Mouse (Mus musculus) spleen, adult 2 months (tissue): ENCODE data around the gene Egln3. TPM values are rescaled to one million over a fixed set of nuclear protein-coding genes. Genes with fewer than 3 reads are reported as not detected.

ENCODE experiments used
- DNase-seq, 2 experiments: peaks; one replicate each; pipeline versions ENCODE4 v3.0.0 to v3.0.0-alpha.2; 2012 to 2021; ENCODE audit warnings: low spot score in 2 of 2, low read depth in 1 of 2
- H3K27ac ChIP-seq: fragments of 200-500 bp; 2 replicates; pipeline ENCODE4 v1.5.1; 2012; ENCODE audit warnings: low read length, inconsistent platforms; ENCODE audit not compliant: insufficient read depth
- H3K27me3 ChIP-seq: fragments of 200-500 bp; 2 replicates; pipeline ENCODE4 v1.6.1; 2012; ENCODE audit warnings: mild to moderate bottlenecking, moderate library complexity, low read length, inconsistent platforms; ENCODE audit not compliant: control insufficient read depth, insufficient read depth
- H3K36me3 ChIP-seq: fragments of 200-500 bp; 2 replicates; pipeline ENCODE4 v1.6.1; 2012; ENCODE audit warnings: mild to moderate bottlenecking, low read length, inconsistent platforms; ENCODE audit not compliant: control insufficient read depth, insufficient read depth
- H3K4me1 ChIP-seq: fragments of 200-500 bp; 2 replicates; pipeline ENCODE4 v1.6.1; 2011; ENCODE audit warnings: inconsistent platforms; ENCODE audit not compliant: control insufficient read depth, insufficient read depth, insufficient read length
- H3K4me3 ChIP-seq: fragments of 200-500 bp; 2 replicates; pipeline ENCODE4 v1.5.1; 2011; ENCODE audit warnings: mild to moderate bottlenecking, inconsistent platforms; ENCODE audit not compliant: insufficient read depth, insufficient read length; ENCODE audit errors: extremely low read depth
- CTCF ChIP-seq: fragments of 200-500 bp; IDR thresholded peaks from 2 replicates; pipeline ENCODE4 v1.5.1; 2011; ENCODE audit warnings: mild to moderate bottlenecking, inconsistent platforms; ENCODE audit not compliant: insufficient read depth, insufficient read length, insufficient replicate concordance; ENCODE audit errors: extremely low read depth
- POLR2A ChIP-seq: fragments of 200-500 bp; IDR thresholded peaks from 2 replicates; pipeline ENCODE4 v1.6.1; 2011; ENCODE audit warnings: low read depth, low read length, inconsistent platforms
- WGBS: fragments of 180-500 bp; shearing (Covaris S2); methylation state at CpG from one replicate; pipeline ENCODE4 v1.1.7; 2018; 5-methylcytosine and 5-hydroxymethylcytosine counted together
- polyA plus RNA-seq: library from polyadenylated mRNA; depleted of rRNA; stranded (reverse); fragments of >200 nt; gene quantifications from 2 replicates; pipeline ENCODE4 v1.2.3, GENCODE M21; 2012

Gene Egln3
- polyA plus RNA-seq, 1 experiment = 0.62 TPM

- H3K4me3 ChIP-seq = no peak overlapping the region
- no peaks in the 10 kb centered on the region for H3K36me3 ChIP-seq
- TF ChIP-seq CTCF = no peak
- TF ChIP-seq POLR2A = no peak
- H3K27ac ChIP-seq = no peak overlapping the region
- WGBS = 89% methylated on average over 5 of the region's 5 CpGs
- no peaks in the 10 kb centered on the region for H3K4me1 ChIP-seq
- DNase-seq = no peak
- H3K27me3 ChIP-seq = no peaks in the 10 kb centered on the region
These were observed 28.8 kb upstream of the Egln3 start for GRCm38 (mm10) chr12:54232456-54232855.

- DNase-seq = no peak
- Histone ChIP-seq H3K4me1 (no peaks in the 10 kb centered on the region), H3K36me3 (no peaks in the 10 kb centered on the region), H3K4me3 (no peak overlapping the region), H3K27ac (no peak overlapping the region), H3K27me3 (no peaks in the 10 kb centered on the region)
- TF ChIP-seq POLR2A (no peak), CTCF (no peak)
- 82% methylated on average over 8 of the region's 8 CpGs for WGBS
These were observed 23.9 kb upstream of the Egln3 start for GRCm38 (mm10) chr12:54227551-54227950.

- no peak overlapping the region for H3K27ac ChIP-seq
- TF ChIP-seq POLR2A (no peak), CTCF (no peak)
- DNase-seq = no peak
- no peaks in the 10 kb centered on the region for H3K27me3 ChIP-seq
- no peaks in the 10 kb centered on the region for H3K4me1 ChIP-seq
- WGBS = 95% methylated on average over 2 of the region's 2 CpGs
- no peak overlapping the region for H3K4me3 ChIP-seq
- H3K36me3 ChIP-seq = no peaks in the 10 kb centered on the region
These were observed 22.7 kb upstream of the Egln3 start for GRCm38 (mm10) chr12:54226341-54226740.

- TF ChIP-seq POLR2A (no peak), CTCF (no peak)
- Histone ChIP-seq H3K4me3 (no peak overlapping the region), H3K27me3 (no peaks in the 10 kb centered on the region), H3K36me3 (no peaks in the 10 kb centered on the region), H3K27ac (no peak overlapping the region), H3K4me1 (no peaks in the 10 kb centered on the region)
- 86% methylated on average over 4 of the region's 4 CpGs for WGBS
- no peak for DNase-seq
These were observed 21.9 kb upstream of the Egln3 start for GRCm38 (mm10) chr12:54225610-54226009.

- Histone ChIP-seq H3K4me1 (no peaks in the 10 kb centered on the region), H3K36me3 (no peaks in the 10 kb centered on the region), H3K27ac (no peak overlapping the region), H3K27me3 (no peaks in the 10 kb centered on the region), H3K4me3 (no peak overlapping the region)
- WGBS = 81% methylated on average over 3 of the region's 3 CpGs
- DNase-seq = no peak
- no peak for TF ChIP-seq CTCF
- TF ChIP-seq POLR2A = no peak
These were observed 21.4 kb upstream of the Egln3 start for GRCm38 (mm10) chr12:54225090-54225489.

- H3K4me3 ChIP-seq = no peak overlapping the region
- no peak for TF ChIP-seq CTCF
- TF ChIP-seq POLR2A = no peak
- H3K27me3 ChIP-seq = no peaks in the 10 kb centered on the region
- 71% methylated on average over 12 of the region's 12 CpGs for WGBS
- no peak for DNase-seq
- H3K27ac ChIP-seq = no peak overlapping the region
- no peaks in the 10 kb centered on the region for H3K36me3 ChIP-seq
- no peaks in the 10 kb centered on the region for H3K4me1 ChIP-seq
These were observed 18.5 kb upstream of the Egln3 start for GRCm38 (mm10) chr12:54222036-54222760.

GRCm38 (mm10) chr12:54216673-54217072 is 13.0 kb upstream of the Egln3 start:
- Histone ChIP-seq H3K27ac (no peak overlapping the region), H3K27me3 (no peaks in the 10 kb centered on the region), H3K4me1 (no peaks in the 10 kb centered on the region), H3K4me3 (no peak overlapping the region), H3K36me3 (no peaks in the 10 kb centered on the region)
- DNase-seq = no peak
- WGBS = 62% methylated on average over 5 of the region's 5 CpGs
- TF ChIP-seq CTCF = no peak
- TF ChIP-seq POLR2A = no peak
